Mouse (Mus musculus) neural tube, embryonic 12.5 days (tissue): Measurements from ENCODE around the gene Lrfn2. TPM values are rescaled to one million over a fixed set of nuclear protein-coding genes. Genes with fewer than 3 reads are reported as not detected.

Source experiments
- ATAC-seq: fragments of 200-750 bp; cut with Nextera tagmentation; 2 replicates; pipeline ENCODE4 v1.8.0; 2017; ENCODE audit warnings: low read depth, mild to moderate bottlenecking, moderate TSS enrichment, moderate library complexity; ENCODE audit not compliant: low FRiP score
- H3K27ac ChIP-seq: fragments of 300-500 bp; sonication (generic); 2 replicates; pipeline ENCODE4 v1.5.1; 2016
- H3K27me3 ChIP-seq: fragments of 300-500 bp; sonication (generic); replicated peaks from 2 replicates; pipeline ENCODE4 v1.6.1; 2016; ENCODE audit warnings: mild to moderate bottlenecking
- H3K36me3 ChIP-seq: fragments of 300-500 bp; sonication (generic); 2 replicates; pipeline ENCODE4 v1.6.1; 2016; ENCODE audit warnings: mild to moderate bottlenecking
- H3K4me1 ChIP-seq: fragments of 300-500 bp; sonication (generic); 2 replicates; pipeline ENCODE4 v1.6.1; 2016
- H3K4me2 ChIP-seq: fragments of 300-500 bp; sonication (generic); replicated peaks from 2 replicates; pipeline ENCODE4 v1.6.1; 2016; ENCODE audit warnings: mild to moderate bottlenecking
- H3K4me3 ChIP-seq: fragments of 300-500 bp; sonication (generic); 2 replicates; pipeline ENCODE4 v1.5.1; 2016
- H3K9ac ChIP-seq: fragments of 300-500 bp; sonication (generic); 2 replicates; pipeline ENCODE4 v1.6.1; 2016; ENCODE audit warnings: mild to moderate bottlenecking
- H3K9me3 ChIP-seq: fragments of 300-500 bp; sonication (generic); 2 replicates; pipeline ENCODE4 v1.6.1; 2016; ENCODE audit warnings: mild to moderate bottlenecking
- WGBS: fragments of 180-500 bp; shearing (Covaris S2); methylation state at CpG from one replicate; pipeline ENCODE4 v1.1.7; 2016; 5-methylcytosine and 5-hydroxymethylcytosine counted together
- polyA plus RNA-seq: library from polyadenylated mRNA; unstranded; fragments of >200 nt; fragmentation: Nextera tagmentation; extraction: Ambion mirVana; gene quantifications from 2 replicates; pipeline ENCODE4 v1.2.1, GENCODE M21; 2016

Gene Lrfn2
- polyA plus RNA-seq, 1 experiment from 2014 or later: 3.8 TPM

DNA sequence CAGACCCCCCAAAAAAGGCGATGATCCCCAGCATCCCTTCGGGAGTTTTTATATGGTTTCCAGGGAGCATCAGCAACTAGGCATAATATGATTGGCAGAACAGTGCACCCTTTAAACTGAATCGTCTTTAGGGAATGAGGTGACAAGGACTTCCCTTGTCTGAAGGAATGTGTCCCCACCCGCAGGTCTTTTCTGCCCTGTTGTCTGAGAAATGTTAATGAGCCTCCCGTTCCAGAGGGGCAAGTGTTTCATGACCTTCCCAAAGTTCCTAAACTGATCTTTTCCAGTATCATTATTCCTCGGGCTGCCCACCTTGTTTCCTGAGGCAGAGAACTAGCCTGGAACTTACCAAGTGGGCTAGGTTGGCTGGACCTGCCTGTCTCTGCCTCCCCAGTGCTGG, 40.7 kb downstream of the Lrfn2 start:
- peaks cover 37% of the 10 kb centered on the region for H3K4me1 ChIP-seq
- no peak for ATAC-seq
- H3K4me3 ChIP-seq: no peak overlapping the region
- H3K27me3 ChIP-seq: no peaks in the 10 kb centered on the region
- no peaks in the 10 kb centered on the region for H3K9me3 ChIP-seq
- 32% methylated on average over 6 of the region's 6 CpGs for WGBS
- H3K4me2 ChIP-seq: no peak overlapping the region
- no peaks in the 10 kb centered on the region for H3K36me3 ChIP-seq
- no peak overlapping the region for H3K9ac ChIP-seq
- 0 out of 2 replicates have a peak overlapping the region, but pooled peaks have one; percentile 26 for H3K27ac ChIP-seq

GRCm38 (mm10) chr17:48973394-48973793, 41.2 kb downstream of the Lrfn2 start:
- Histone ChIP-seq H3K27ac (0 out of 2 replicates have a peak overlapping the region, but pooled peaks have one; percentile 26), H3K4me2 (no peak overlapping the region), H3K4me3 (no peak overlapping the region), H3K27me3 (no peaks in the 10 kb centered on the region), H3K36me3 (no peaks in the 10 kb centered on the region), H3K9me3 (no peaks in the 10 kb centered on the region), H3K4me1 (peaks cover 37% of the 10 kb centered on the region), H3K9ac (no peak overlapping the region)
- WGBS: 15% methylated on average over 3 of the region's 3 CpGs
- ATAC-seq: no peak

GRCm38 (mm10) chr17:48975055-48975454, 42.9 kb downstream of the Lrfn2 start:
- WGBS: 83% methylated on average over 4 of the region's 4 CpGs
- Histone ChIP-seq H3K9ac (no peak overlapping the region), H3K4me3 (no peak overlapping the region), H3K4me1 (peaks cover 37% of the 10 kb centered on the region), H3K9me3 (no peaks in the 10 kb centered on the region), H3K36me3 (no peaks in the 10 kb centered on the region), H3K27ac (no peak overlapping the region), H3K4me2 (no peak overlapping the region), H3K27me3 (no peaks in the 10 kb centered on the region)
- no peak for ATAC-seq

- Histone ChIP-seq H3K27ac (no peak overlapping the region), H3K9me3 (no peaks in the 10 kb centered on the region), H3K27me3 (no peaks in the 10 kb centered on the region), H3K36me3 (no peaks in the 10 kb centered on the region), H3K4me1 (peaks cover 28% of the 10 kb centered on the region), H3K9ac (no peak overlapping the region), H3K4me3 (no peak overlapping the region), H3K4me2 (no peak overlapping the region)
- 29% methylated on average over 5 of the region's 5 CpGs for WGBS
- peak; percentile 71 for ATAC-seq
These were observed 44.4 kb downstream of the Lrfn2 start for GRCm38 (mm10) chr17:48976611-48977022.

DNA sequence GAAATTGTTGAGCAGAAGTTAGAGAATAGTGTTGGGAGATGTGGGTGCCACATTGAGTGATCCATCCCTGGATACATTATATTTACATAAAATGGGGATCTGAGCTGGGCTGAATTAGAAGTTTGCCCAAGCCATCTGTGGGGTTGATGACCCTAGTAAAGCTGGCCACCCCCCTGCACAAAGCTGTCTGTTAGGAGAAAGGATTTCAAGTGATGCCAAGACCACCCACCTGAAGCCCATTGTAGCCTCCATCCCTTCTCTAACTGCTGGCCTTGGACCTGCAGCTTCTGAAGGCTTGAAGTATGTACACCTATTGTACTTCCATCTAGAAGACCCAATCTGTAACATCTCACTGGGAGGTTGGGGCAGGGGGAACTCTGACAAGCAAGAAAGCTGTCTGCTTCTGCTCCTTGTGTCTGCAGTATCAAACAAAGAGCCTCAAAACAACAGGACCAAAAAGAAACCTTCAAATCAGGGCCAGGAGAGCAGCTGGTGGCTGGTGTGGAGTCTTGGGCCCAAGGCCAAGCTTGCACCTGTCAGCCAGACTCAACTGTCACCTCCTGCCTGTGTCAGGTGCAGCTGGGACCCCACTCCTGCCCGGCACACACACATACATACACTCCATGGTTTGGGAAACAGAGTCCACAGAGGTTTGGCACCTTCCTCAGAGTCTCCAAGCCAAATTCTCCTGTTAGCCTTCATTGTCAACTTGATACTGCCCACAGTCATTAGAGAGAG, 63.2 kb downstream of the Lrfn2 start:
- no peak overlapping the region for H3K9ac ChIP-seq
- peaks cover 13% of the 10 kb centered on the region for H3K4me1 ChIP-seq
- H3K9me3 ChIP-seq: no peaks in the 10 kb centered on the region
- H3K4me2 ChIP-seq: no peak overlapping the region
- WGBS: 83% methylated on average over 1 of the region's 1 CpGs
- no peaks in the 10 kb centered on the region for H3K36me3 ChIP-seq
- H3K27me3 ChIP-seq: no peaks in the 10 kb centered on the region
- no peak overlapping the region for H3K27ac ChIP-seq
- no peak overlapping the region for H3K4me3 ChIP-seq
- ATAC-seq: no peak

- 2% methylated on average over 11 of the region's 11 CpGs for WGBS
- no peaks in the 10 kb centered on the region for H3K9me3 ChIP-seq
- no peaks in the 10 kb centered on the region for H3K27me3 ChIP-seq
- no peak overlapping the region for H3K9ac ChIP-seq
- no peaks in the 10 kb centered on the region for H3K36me3 ChIP-seq
- H3K4me2 ChIP-seq: peak overlapping the region; percentile 36; the same call in 1 of the 2 replicates
- ATAC-seq: peak; percentile 87
- peaks cover 17% of the 10 kb centered on the region for H3K4me1 ChIP-seq
- H3K4me3 ChIP-seq: no peak overlapping the region
- no peak overlapping the region for H3K27ac ChIP-seq
These were observed 67.5 kb downstream of the Lrfn2 start for GRCm38 (mm10) chr17:48999463-49000227.

- Histone ChIP-seq H3K27ac (no peak overlapping the region), H3K27me3 (no peaks in the 10 kb centered on the region), H3K4me2 (no peak overlapping the region), H3K4me1 (no peaks in the 10 kb centered on the region), H3K4me3 (no peak overlapping the region), H3K9ac (no peak overlapping the region), H3K36me3 (no peaks in the 10 kb centered on the region), H3K9me3 (no peaks in the 10 kb centered on the region)
- 76% methylated on average over 7 of the region's 7 CpGs for WGBS
- no peak for ATAC-seq
These were observed 77.3 kb downstream of the Lrfn2 start for GRCm38 (mm10) chr17:49009384-49010073.

GRCm38 (mm10) chr17:49013876-49014600, 81.9 kb downstream of the Lrfn2 start:
- Histone ChIP-seq H3K36me3 (no peaks in the 10 kb centered on the region), H3K9ac (no peak overlapping the region), H3K9me3 (no peaks in the 10 kb centered on the region), H3K27ac (no peak overlapping the region), H3K4me3 (no peak overlapping the region), H3K4me2 (no peak overlapping the region), H3K4me1 (peaks cover 4% of the 10 kb centered on the region; the same call in 1 of the 2 replicates), H3K27me3 (no peaks in the 10 kb centered on the region)
- no peak for ATAC-seq
- 70% methylated on average over 7 of the region's 7 CpGs for WGBS

- Histone ChIP-seq H3K4me2 (no peak overlapping the region), H3K27ac (no peak overlapping the region), H3K9ac (no peak overlapping the region), H3K4me1 (peaks cover 4% of the 10 kb centered on the region; the same call in 1 of the 2 replicates), H3K27me3 (no peaks in the 10 kb centered on the region), H3K36me3 (no peaks in the 10 kb centered on the region), H3K9me3 (no peaks in the 10 kb centered on the region), H3K4me3 (no peak overlapping the region)
- 92% methylated on average over 6 of the region's 6 CpGs for WGBS
- no peak for ATAC-seq
These were observed 83.2 kb downstream of the Lrfn2 start for GRCm38 (mm10) chr17:49015368-49015767.

GRCm38 (mm10) chr17:49016229-49016628, 84.0 kb downstream of the Lrfn2 start:
- H3K27ac ChIP-seq: no peak overlapping the region
- H3K4me3 ChIP-seq: no peak overlapping the region
- no peaks in the 10 kb centered on the region for H3K9me3 ChIP-seq
- 91% methylated on average over 6 of the region's 6 CpGs for WGBS
- peaks cover 4% of the 10 kb centered on the region; the same call in 1 of the 2 replicates for H3K4me1 ChIP-seq
- ATAC-seq: no peak
- H3K27me3 ChIP-seq: no peaks in the 10 kb centered on the region
- no peak overlapping the region for H3K9ac ChIP-seq
- no peak overlapping the region for H3K4me2 ChIP-seq
- H3K36me3 ChIP-seq: no peaks in the 10 kb centered on the region

GRCm38 (mm10) chr17:49017438-49018415, 85.5 kb downstream of the Lrfn2 start:
- no peaks in the 10 kb centered on the region for H3K9me3 ChIP-seq
- H3K4me2 ChIP-seq: no peak overlapping the region
- no peak for ATAC-seq
- no peaks in the 10 kb centered on the region for H3K36me3 ChIP-seq
- no peak overlapping the region for H3K27ac ChIP-seq
- no peak overlapping the region for H3K4me3 ChIP-seq
- H3K4me1 ChIP-seq: peaks cover 4% of the 10 kb centered on the region; the same call in 1 of the 2 replicates
- WGBS: 42% methylated on average over 17 of the region's 17 CpGs
- no peaks in the 10 kb centered on the region for H3K27me3 ChIP-seq
- H3K9ac ChIP-seq: no peak overlapping the region
